Mouse (Mus musculus) inflammation-experienced regulatory T-cells, adult 6 months (primary cell): ENCODE results near the gene Doc2a. TPM values are rescaled to one million over a fixed set of nuclear protein-coding genes. Genes with fewer than 3 reads are reported as not detected.
"Not testable (repeated sequence)": the region's sequence is repeated elsewhere in the genome, so short reads cannot be mapped to it uniquely, and the experiment has no call there.

Experiments
- ATAC-seq: one replicate; pipeline ENCODE4 v1.8.0; 2017
- polyA plus RNA-seq, 3 experiments: library from polyadenylated mRNA; unstranded; fragments of 100-300 nt; shearing (Covaris generic); gene quantifications; one replicate each; pipeline ENCODE4 v1.2.1; 2017

The Doc2a gene
- polyA plus RNA-seq, 3 experiments from 2014 or later = not detected

DNA sequence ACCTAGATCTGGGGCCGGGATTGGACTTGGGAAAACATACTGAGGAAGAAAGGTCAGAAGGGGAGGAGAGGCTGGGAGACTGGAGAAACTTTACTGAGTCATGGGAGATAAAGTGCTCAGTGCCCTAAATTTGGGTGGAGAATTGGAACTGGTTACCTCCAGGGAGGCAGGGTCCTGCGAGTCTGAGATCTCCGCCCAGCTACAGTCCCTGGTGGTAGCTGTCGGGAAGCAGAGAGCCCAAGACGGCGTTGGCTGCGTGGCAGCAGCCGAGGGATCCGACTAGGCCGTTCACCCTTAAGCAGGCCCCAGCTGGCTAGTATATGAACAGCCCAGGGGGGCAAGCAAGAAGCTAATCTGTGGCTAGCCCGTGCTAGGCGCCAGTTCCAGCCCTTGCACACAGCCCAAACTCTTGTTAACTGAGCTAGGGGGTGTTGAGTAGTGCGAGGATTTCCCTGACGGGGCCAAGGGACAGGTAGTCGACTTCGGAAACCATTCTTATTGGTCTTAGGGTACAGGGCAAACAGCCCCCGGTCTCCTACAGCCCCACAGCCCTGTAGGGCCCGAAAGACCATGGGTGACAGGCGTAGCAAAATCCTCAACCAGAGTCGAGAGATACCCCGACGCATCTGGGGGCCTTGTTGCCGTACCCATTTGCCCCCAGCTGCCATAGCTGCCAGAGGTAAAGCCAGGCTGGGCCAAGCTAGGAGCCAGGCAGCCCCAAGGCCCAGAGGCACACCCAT lies 22.7 kb downstream of the Doc2a start:
- no peak for ATAC-seq

DNA sequence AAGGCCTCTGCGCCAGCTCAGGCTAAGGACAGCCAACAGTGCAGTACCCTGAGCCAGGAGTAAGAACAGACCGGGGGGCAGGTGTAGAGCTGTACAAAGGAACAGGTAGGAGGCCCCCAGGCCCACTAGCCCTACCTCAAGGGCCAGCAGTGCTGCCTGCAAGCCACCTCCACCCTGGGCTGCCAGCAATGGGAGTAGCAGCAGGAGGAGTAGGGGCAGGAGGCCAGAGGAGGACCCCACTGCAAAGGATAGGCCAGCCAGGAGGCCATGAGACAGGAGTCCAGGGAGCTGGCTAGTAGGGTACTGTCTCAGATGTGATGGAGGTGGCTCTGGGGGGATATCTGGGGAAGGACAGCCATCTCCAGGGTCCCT lies 23.3 kb downstream of the Doc2a start:
- no peak for ATAC-seq

DNA sequence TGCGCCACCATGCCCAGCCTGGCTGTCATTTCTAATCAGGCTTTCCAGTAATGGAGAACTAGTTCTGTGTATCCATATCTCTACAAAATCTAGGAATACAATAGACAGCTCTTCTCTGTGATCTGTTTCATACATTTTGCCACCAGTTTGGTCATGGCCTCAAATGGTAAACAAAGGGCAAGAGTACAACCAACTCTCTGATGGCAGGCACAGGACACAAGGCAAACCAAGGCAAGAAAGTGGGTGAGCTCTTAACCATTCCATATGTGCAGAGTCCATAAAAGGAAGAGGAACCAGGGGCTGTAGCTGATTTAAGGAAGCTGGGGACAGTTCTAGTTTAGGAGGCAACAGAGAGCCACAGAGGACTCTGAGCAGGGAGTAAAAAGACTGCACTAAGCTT lies 30.0 kb downstream of the Doc2a start:
- no peak for ATAC-seq

DNA sequence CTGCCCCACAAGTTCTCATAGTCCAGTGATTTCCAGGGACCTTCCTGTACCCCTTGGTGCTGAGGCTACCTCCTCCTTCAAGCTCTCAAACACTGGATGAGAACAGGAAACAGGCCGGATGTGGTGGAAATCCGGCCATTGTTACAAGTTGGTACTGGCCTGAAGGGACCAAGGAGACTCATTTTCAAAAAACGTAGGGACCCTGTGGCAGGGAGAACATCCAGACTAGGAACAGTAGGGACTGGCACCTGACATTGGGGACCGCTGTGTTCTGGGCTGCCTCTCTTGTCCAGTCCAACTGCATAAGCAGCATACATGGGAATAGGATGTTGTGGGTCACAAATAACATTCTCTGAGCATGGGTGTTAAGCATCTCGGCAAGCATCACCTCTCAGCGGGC lies 33.8 kb downstream of the Doc2a start:
- no peak for ATAC-seq

DNA sequence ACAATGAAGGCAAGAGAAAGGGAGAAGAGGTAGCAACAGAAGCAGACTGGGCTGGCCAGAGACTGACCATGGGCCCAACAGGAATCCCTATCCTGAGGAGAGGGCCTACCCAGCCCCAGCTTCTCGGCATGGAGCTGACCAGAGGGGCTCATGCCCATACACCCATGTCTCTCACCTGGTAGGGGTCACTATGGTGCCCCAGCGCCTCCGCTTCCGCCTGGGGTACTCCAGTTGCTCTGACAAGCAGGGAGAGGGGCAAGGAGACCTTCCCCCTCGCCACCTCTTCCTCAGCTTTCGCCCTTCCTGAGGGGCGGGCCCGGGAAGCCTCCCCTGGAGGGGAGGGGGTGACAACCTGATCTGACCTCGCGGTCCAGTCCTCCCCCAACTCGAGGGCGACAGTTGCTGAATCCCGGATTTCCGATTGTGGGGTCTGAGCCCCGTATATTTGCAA lies 36.5 kb downstream of the Doc2a start:
- no peak for ATAC-seq

DNA sequence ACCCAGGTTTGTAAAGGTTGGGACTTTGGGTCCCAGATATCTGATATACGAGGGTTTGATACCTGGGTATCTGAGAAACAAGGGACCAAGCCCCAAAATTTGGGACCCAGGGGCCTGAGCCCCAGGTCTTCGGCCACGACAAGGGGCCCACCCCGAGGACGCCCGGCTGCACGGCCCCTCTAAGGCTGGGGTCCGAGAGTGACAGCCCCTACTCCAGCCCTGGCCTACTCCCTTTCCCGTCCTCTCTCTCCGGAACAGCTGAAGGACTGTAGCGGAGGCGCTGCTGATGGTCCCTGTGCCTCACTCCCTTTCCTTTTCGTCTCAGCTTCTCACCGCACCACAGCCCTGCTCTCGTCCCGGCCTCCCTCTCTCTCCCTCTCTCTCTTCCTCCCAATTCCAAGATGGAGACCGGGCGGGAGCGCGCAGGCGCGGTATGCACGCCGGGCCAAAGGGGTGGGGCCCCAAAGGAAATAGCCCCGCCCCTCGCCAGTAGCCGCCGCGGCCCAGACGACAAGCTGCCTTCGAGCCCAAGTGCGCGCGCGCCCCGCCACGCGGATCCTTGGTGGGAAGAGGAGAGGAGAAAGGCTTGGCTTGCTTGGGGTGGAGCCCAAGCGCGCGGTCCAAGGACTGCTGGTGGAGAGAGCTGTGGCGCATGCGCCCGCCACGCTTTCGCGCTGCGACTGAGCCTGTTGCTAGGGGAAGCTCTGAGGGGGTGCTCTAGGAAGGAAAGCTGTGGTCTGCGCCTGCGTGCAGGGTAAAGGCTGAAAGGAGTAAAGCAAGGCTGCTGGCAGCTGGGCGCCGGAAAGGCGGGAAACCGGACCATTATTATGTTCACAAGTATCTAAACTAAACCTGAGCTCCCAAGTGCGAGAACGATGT lies 37.3 kb downstream of the Doc2a start, which contains the start of gene Taok2:
TSS of gene Taok2 (minus strand) at position 418 of the 879 bp plus-strand sequence.
- peak; percentile 93 for ATAC-seq

DNA sequence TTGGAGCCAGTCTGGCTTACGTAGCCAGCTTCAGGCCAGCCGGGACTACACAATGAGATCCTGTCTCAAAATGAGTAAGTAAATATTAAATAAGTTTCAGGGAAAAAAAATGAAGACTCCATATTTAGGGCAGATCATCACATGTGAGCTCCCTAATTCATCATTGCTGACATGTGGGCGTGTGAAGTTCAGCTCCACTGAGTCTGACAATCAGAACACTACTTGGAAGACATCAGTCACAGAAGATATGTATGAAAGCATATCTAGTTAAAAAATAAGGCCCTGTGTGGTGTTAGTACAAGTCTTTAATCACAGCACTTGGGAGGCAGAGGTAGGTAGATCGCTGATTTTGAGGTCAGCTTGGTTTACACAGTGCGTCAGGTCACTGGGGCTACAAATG lies 40.1 kb downstream of the Doc2a start:
- no peak for ATAC-seq

DNA sequence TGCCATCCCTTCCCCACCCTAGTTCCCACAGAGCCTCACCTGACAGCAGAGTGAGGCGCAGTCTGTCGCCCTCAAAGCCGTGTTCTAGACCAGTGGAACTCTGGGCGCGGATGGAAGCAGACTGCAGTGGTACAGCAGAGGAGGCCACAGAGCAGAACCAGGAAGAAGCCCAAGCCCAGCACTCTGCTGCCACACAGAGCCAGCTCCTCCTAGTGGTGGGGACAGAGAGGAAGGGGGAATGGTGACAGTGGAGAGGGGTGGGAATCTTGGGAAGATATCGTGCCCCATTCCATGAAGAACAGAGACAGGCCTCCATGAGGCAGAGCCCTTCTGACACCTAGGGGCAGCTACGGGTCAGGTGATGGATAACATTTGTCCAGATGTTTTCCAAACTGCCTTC lies 41.6 kb downstream of the Doc2a start:
- no peak for ATAC-seq

DNA sequence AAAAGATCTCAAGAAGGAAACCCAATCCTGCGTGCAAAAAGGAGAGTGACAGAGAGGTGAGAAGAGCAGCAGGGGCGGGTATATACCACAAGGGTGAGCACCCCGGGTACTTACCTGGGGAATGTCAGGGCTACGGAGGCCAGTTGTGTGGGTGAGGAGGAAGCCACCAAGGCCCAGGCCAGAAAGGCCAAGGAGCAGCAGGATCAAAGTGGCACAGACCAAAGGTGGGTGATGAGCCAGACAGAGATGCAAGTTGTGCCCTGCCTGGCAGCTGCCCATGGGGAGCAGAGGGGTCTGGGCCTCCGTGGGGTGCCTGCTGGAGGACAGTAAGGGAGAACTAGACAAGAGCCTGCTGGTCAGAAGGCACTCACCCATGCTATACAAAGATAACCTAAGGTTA lies 49.7 kb downstream of the Doc2a start:
- ATAC-seq = no peak

DNA sequence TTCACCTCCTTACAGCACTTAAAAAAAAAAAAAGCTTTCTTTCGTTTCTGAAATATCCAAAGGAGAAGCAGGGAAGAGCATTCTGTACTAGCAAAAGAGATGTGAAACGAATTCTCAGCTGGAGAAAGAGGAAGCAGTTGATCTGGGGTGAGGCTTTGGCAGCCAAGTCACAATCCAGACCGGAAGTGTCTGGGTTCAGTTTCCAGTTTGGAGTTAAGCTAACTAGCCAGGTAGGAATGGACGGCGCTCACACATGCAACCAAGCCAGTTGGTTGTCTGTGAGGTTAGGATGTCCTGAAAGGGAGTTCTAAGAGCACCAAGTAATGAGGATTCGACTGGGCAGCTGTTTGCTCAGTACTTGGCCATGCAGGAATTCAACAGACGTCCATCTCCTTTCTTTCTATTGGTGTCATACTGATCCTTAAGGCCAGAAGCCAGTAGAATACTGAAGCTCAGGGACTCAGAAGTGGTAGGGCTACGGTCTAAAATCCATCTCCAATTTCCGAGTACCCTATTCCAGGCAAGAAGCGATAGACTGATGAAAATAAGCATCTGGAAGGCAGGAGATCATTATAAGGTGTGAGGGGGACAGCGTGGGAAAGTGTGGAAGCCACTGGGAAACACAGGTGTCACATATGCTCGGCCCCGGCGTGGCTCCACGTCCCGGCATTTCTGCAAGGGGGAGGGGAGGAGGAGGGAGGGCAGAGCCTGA lies 50.3 kb downstream of the Doc2a start:
- peak; percentile 49 for ATAC-seq

DNA sequence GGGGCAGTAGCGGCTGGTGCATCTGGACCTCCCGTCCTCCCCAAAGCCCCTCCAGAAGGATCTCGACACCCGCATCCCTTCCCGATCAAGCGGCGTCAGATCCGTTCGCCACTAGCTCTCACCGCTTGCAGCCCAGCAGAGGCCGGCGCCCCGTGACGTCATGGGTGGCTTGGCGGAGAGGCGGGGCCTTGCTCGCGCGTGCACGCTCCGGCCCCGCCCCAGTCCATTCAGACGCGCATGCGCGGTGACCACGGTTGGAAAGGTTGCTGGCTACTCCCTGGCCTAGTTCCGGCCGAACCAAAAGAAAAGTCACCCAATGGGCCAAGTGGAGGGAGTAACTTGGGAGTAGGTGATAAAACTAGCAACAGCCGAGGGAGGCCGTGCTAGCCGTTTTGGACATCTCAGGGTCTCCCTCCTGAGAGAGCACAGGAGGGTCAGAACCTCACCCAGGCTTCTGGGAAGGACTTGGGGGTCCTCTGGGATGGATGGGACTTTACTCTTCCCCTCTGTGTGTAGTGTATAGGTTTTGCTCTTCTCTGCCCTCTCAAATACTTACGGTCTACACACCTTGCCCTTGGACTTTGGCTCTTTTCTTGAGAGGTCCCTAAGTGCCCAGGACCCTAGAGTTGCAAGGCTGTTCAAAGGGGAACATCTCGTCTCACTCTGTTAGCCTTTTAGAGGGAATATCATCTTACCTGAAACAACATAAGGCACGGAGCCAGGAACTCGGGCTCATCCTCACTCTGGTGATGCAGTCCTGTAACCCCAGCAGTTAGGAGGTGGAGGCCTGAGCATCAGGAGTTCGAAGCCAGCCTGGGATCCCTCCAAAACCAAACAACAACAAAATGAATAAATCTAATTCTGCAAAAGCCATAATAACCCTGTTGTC lies 51.1 kb downstream of the Doc2a start:
- ATAC-seq = peak; percentile 78

DNA sequence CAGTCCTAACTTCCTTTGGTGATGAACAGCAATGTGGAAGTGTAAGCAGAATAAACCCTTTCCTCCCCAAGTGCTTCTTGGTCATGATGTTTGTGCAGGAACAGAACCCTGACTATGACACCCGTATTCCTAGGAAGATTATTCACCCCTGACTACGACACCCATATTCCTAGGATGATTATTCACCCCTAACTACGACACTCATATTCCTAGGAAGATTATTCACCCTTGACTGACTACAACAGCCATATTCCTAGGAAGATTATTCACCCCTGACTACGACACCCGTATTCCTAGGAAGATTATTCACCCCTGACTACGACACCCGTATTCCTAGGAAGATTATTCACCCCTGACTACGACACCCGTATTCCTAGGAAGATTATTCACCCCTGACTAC lies 52.6 kb downstream of the Doc2a start:
- ATAC-seq = not testable (repeated sequence)

Other genes starting within 250 kb of the Doc2a start
- gene Nupr1, start 216.6 kb upstream of the Doc2a start, polyA plus RNA-seq = 1 to 10 TPM in 1 of 3 experiments, not detected in 2; 2.2 TPM
- gene Sgf29, start 198.1 kb upstream of the Doc2a start, polyA plus RNA-seq = 100 to 1,000 TPM in 1 of 3 experiments, 10 to 100 TPM in 2; 46.5 to 103 (median 70.1) TPM
- under 1 TPM in 1 of 3 experiments, not detected in 2; 0.65 TPM for gene Sult1a1, start 171.0 kb upstream of the Doc2a start, polyA plus RNA-seq
- gene Bola2, start 152.0 kb upstream of the Doc2a start, polyA plus RNA-seq = 100 to 1,000 TPM in 2 of 3 experiments, 10 to 100 TPM in 1; 89.3 to 196 (median 149) TPM
- gene Slx1b, start 151.6 kb upstream of the Doc2a start, polyA plus RNA-seq = 10 to 100 TPM; 11.7 to 18.2 (median 13.3) TPM
- gene Coro1a, start 139.6 kb upstream of the Doc2a start, polyA plus RNA-seq = 1,000 to 10,000 TPM; 2,119 to 2,488 (median 2,393) TPM
- gene Mapk3, start 87.8 kb upstream of the Doc2a start, polyA plus RNA-seq = 10 to 100 TPM; 15.9 to 20.8 (median 17.2) TPM
- 100 to 1,000 TPM in 2 of 3 experiments, 10 to 100 TPM in 1; 97.0 to 604 (median 276) TPM for gene Gdpd3, start 81.1 kb upstream of the Doc2a start, polyA plus RNA-seq
- gene Ypel3, start 70.5 kb upstream of the Doc2a start, polyA plus RNA-seq = 100 to 1,000 TPM in 1 of 3 experiments, 10 to 100 TPM in 2; 51.9 to 107 (median 70.2) TPM
- gene Tbx6, start 65.9 kb upstream of the Doc2a start, polyA plus RNA-seq = 1 to 10 TPM; 2.1 to 3.9 (median 3.7) TPM
- gene Ppp4c, start 54.9 kb upstream of the Doc2a start, polyA plus RNA-seq = 100 to 1,000 TPM; 118 to 168 (median 129) TPM
- gene Fam57b, start 49.7 kb upstream of the Doc2a start, polyA plus RNA-seq = not detected
- not detected for gene 4930451I11Rik, start 15.8 kb upstream of the Doc2a start, polyA plus RNA-seq
- gene Hirip3, start 14.6 kb downstream of the Doc2a start, polyA plus RNA-seq = 10 to 100 TPM; 11.2 to 19.3 (median 18.2) TPM
- 10 to 100 TPM; 63.0 to 88.4 (median 68.7) TPM for gene Ino80e, start 15.0 kb downstream of the Doc2a start, polyA plus RNA-seq
- gene Taok2, start 37.3 kb downstream of the Doc2a start, polyA plus RNA-seq = 10 to 100 TPM; 16.8 to 20.3 (median 19.6) TPM
- 10 to 100 TPM; 36.8 to 69.8 (median 47.7) TPM for gene Tmem219, start 75.5 kb downstream of the Doc2a start, polyA plus RNA-seq
- gene Kctd13, start 81.5 kb downstream of the Doc2a start, polyA plus RNA-seq = 1 to 10 TPM; 6.1 to 7.9 (median 6.3) TPM
- gene Asphd1, start 102.2 kb downstream of the Doc2a start, polyA plus RNA-seq = under 1 TPM in 1 of 3 experiments, not detected in 2; 0.34 TPM
- gene Sez6l2, start 103.1 kb downstream of the Doc2a start, polyA plus RNA-seq = under 1 TPM; 0.69 to 0.87 (median 0.77) TPM
- gene Cdipt, start 128.5 kb downstream of the Doc2a start, polyA plus RNA-seq = 100 to 1,000 TPM; 104 to 127 (median 115) TPM
- gene Cdiptos, start 128.7 kb downstream of the Doc2a start, polyA plus RNA-seq = 1 to 10 TPM in 2 of 3 experiments, under 1 TPM in 1; 0.91 to 1.8 (median 1.3) TPM
- gene Mvp, start 167.2 kb downstream of the Doc2a start, polyA plus RNA-seq = 10 to 100 TPM; 15.2 to 19.7 (median 16.2) TPM
- gene Pagr1b, start 169.1 kb downstream of the Doc2a start, polyA plus RNA-seq = not detected
- 10 to 100 TPM; 34.7 to 44.5 (median 42.6) TPM for gene Pagr1a, start 169.9 kb downstream of the Doc2a start, polyA plus RNA-seq
- gene Gm42742, start 173.7 kb downstream of the Doc2a start, polyA plus RNA-seq = 10 to 100 TPM; 42.5 to 62.2 (median 46.4) TPM
- gene Prrt2, start 173.8 kb downstream of the Doc2a start, polyA plus RNA-seq = 1 to 10 TPM in 1 of 3 experiments, under 1 TPM in 1, not detected in 1; 0.97 to 1.1 TPM
- gene Maz, start 179.6 kb downstream of the Doc2a start, polyA plus RNA-seq = 10 to 100 TPM; 18.6 to 22.4 (median 21.4) TPM
- gene Kif22, start 195.1 kb downstream of the Doc2a start, polyA plus RNA-seq = 10 to 100 TPM; 11.7 to 94.2 (median 13.8) TPM
- gene Zg16, start 239.9 kb downstream of the Doc2a start, polyA plus RNA-seq = 1 to 10 TPM in 1 of 3 experiments, not detected in 2; 1.6 TPM
- gene AI467606, start 243.9 kb downstream of the Doc2a start, polyA plus RNA-seq = 100 to 1,000 TPM; 248 to 287 (median 263) TPM